Mouse (Mus musculus) layer of hippocampus, adult 8-10 months (tissue): ENCODE data around the gene Tmem160. TPM values are rescaled to one million over a fixed set of nuclear protein-coding genes. Genes with fewer than 3 reads are reported as not detected.

Experiments
- DNase-seq, 2 experiments: peaks; one replicate each; pipeline ENCODE4 v3.0.0; 2022; ENCODE audit warnings: low spot score in 2 of 2
- total RNA-seq, 4 experiments: library from RNA; stranded (reverse); gene quantifications; 2 replicates each; pipeline ENCODE4 v1.2.4; 2022

Tmem160 gene
- 10 to 100 TPM; 53.2 to 76.7 (median 67.9) TPM for total RNA-seq

DNA sequence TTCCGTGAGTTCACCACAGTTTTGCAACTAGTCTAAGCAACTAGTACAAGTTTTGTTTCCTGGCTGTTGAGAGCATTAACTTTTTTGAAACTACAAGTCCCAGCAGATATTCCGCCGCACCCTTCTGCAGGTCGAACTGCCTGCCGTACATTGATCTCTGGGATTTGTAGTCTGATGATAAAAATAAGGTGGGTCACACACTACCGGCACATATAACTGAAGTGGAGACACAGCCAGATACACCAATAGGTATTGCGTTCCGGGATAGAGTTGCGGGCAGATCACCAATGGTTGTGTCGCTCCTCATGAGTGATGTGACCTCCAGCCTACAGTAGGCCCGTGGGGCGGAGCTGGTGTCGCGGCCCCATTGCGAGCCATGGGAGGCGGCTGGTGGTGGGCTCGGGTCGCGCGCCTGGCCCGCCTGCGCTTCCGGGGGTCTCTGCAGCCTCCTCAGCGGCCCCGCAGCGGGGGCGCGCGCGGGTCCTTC, at the start of gene Tmem160:
TSS of gene Tmem160 (plus strand) at position 193 of the 487 bp plus-strand sequence.
- peak; percentile 89 to 93 for DNase-seq

DNA sequence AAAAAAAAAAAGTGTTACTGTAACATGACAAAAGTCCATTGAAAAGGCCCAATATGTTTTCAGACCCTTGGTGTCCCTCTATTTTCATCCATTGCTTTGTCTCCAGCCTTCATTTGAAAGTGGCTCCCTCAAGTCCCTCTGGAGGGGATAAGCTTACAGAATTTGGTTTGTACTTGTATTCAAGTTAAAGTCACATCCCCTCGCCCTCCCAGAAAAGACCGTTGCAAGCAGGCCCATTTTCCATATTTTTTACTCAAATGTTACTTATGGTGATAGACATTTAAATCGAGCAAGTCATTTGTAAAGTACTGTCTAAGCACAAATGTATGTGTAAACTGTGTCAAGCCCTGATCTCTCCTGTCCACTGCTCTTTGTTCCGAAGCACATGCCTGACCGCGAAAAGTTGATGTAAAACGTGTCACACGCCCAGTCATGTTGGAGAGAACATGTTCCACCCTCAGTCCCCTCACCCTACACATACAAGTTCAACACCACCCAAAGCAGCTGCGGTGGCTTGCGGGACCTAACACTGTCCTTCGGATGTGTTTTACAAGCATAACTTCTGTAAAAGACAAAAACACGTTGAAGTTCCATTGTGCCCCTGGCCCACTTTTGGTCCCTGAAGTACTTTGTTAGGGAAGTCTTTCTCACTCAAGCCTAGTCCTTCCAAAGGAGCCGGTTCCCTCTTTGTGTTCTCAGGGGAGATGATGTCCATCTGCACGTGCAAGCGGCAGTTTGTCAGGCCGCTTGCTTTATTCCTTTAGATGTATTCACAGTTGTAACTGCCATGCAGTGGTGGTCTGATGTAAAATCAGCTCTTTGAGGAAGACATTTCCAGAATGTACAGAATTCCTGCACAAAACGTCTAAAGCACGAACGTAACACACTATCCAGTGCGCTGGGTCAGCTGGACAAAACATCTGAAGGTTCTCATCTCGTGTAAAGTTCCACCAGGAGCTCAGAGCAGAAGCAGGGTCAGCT, 49.3 kb upstream of the Tmem160 start:
- no peak for DNase-seq

DNA sequence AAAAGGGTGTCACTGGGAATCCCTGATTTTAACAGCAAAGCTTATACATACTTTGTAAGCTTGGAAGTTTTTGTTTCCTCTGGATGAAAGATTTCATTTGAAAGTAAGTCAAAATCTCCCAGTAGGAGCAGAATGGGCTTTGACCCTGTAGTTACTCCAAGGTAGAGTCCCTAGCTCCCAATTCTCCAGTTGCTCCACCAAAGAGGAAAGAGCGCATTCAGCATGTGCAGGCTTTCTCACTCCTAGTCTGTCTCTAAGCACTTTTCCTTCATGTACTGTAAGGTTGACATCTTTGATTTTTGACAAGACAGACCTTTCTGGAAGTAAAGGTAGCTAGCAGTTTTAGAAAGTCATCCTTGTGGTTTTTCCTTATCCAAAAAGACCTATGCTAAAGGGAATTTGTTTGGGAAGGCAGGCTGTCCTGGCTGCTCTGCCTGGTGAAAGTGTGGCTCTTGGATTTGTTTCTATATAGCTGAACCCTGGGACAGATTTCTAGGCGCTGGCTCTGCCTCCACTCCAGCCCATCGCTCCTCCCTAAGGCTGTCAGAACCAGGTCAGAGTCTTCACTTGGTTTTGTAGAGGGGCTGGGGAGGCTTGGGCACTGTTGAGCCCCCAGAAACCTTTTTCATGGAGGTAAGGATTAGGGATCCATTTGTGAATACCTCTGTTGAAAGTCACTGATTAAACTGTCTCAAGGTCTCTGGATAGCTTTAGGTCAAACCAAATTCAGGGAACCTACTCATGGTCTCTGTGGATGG, 48.1 kb upstream of the Tmem160 start:
- no peak for DNase-seq

DNA sequence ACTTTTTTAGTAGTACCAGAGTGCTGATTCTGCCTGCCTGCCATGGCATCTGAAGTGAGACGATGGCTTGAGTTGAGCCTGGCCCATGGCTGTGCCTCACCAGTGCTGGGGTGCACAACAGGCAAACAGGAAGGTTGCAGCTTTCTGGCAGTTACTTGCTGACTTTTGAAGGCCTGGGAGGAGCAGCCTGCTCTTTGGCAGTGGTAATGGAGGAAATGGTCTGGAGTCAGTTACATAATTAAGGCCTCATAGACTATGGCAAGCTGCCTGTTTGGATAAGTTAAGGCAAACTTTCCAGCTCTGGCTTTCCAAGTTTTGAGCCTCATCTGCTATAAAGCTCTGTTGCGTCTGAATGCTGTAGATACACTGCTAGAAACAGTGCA, 47.5 kb upstream of the Tmem160 start:
- no peak for DNase-seq

DNA sequence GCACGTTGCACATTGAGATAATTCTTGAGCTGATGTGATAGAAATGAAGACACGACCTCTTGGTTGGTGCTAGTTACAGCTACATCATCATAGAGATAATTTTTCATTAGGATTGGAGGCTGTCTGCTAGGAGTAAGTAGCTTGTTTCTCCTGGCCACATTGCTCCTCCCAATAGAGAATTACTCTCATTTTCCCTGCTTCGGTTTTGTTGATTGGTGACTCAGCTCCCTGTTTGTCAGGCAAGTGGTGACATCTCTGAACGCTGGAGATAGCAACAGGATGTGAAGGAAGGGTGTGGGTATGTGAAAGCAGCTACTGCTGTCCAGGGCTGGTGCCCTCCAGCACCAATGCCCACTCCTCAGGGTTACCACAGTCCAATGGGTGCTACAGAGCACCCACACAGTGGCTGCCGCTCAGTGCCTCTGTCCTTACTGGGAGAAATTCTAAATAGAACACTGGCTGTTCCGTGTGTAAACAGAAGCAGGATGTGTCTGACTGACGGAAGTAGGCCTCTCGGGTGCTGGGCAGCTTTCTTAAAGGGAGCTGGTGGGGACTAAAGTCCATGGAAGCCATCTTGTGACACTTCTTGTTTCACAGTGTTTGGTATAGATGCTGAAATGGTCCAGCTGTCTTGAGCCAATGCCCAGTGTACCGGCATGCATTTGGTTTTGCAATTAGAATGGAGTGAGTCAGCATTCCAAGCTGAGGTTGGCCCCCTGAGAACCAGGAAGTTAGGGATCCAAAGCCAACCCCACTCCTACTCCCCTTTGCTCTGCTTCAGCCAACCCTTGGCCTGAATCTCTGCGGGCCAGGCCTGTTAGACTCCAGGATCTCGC, 46.8 kb upstream of the Tmem160 start:
- DNase-seq, result peak in 1 of 2 experiments; percentile 41

DNA sequence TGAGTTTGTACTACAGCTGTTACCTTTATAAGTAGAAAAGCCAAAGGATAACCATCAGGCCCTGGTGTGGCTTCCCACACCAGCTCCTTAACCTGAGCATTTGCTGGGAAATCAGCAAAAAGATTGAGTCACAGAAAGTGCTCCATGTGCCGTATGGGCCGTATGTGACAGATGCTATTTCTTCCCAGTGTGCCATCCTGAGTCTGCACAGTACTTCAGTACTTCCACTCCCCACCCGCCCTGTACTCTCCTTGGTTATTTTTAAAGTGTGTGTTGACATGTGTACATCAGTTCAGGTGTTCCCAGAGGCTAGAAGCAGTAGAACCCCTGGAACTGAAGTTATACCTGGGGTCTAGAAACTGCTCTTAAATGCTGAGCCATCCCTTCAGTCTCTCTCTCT, 45.6 kb upstream of the Tmem160 start:
- no peak for DNase-seq

DNA sequence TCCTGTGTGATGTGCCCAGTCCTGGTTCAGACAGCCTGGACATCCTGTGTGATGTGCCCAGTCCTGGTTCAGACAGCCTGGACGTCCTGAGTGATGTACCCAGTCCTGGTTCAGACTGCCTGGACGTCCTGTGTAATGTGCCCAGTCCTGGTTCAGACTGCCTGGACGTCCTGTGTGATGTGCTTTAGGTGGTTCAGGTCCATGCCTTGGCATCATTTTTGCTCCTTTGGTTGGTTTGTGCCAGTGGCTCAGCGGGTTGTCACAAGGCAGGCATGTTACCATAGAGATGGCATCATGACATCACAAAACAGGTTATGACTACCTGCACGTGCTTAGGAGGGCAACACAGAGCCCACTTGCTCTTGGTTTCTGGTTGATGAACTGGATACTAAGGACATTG, 41.5 kb upstream of the Tmem160 start:
- DNase-seq, result no peak

DNA sequence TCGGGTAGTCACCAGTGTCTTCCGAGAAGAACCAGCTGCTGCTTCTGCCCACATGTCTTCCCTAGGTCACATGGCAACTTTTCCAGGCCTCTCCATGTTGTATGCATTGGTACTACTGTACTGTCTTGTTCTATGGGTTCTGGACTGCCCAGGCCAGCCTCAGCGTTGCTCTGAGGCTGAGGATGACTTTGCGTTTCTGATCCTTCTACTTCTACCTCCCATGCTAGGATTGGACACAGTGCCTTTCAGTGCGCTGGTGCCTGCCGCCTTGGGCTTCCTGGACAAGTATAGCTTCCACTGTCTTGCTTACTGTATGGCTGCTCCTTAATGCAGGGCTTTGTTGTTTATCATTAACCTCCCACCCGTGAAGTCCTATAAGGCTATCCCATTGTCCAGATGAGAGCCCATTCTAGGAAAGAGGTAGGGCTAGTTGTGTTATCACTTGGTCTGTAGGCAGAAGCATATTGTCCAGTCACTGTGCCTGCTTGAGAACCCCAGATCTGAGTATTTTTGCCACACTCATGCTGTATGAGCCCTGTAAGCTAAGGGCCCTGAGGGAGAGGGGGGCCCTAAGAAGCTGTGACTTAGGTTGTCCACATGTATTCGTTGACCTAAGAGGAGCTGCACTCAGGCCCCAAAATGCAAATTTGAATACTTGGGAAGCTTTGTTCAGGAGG, 40.2 kb upstream of the Tmem160 start:
- DNase-seq, result no peak

DNA sequence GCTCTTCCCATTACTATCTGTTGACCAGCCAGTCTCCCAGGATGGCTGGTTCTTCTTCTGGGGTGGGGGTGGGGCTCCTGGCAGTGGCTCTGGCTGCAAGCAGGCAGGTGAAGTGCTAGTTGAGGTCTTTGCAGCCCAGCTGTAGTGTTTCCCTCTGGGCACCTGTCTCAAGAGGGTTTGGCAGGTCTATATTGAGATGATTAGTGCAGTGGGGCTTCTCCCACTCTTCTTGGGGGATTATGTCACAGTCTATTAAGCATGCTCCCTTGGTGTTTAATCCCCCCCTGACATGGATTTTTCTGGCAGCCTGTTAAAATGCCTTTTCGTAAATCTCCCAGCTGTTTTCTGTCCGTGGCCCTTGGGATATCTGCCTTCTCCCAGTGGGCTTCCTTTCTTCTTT, 39.6 kb upstream of the Tmem160 start:
- DNase-seq, result no peak

DNA sequence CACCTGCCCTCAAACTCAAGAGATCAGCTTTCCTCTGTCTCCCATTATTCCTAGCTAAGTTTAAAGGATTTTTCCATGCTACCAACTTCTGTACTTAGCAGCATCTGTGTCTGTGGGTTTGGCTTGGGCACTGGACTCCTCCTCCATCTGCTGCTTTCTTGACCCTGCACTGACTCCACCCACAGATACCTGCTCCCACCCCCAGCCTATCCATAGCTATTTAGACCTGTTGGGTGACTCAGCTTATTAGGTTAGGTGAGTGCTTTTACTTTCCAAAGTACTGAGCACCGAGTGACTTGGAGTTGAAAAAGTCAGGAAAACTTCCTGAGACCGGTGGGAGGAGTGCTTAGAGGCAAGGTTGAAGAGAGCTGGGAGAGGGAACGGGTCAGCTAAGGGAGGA, 37.2 kb upstream of the Tmem160 start:
- no peak for DNase-seq

DNA sequence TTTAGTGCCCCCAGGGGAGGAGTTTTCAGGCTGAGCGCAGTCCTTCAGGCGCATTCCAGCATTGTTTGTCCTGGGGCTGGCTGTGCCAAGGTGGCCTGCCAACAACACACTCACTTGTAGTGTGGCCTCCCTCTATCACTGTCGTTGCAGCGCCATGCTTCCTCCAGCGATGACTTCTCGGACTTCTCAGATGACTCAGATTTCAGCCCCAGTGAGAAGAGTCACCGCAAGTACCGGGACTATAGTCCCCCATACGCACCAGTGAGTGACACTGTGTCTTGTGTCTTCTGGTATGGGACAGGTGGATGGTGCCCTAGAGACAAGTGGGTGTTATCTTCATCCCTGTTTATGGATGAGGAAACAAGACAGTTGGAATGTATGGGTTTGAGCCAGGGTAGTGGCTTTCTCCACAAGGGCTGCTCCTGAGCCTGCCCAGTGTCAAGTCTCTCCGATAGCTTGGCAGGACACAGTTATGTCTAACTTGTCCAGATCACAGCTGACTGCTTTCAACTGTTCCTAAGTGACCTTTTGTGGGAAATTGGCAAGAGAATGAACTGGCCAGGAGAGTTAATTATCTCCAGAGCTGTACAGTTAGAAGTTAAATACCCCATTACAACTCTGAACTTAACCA, 35.3 kb upstream of the Tmem160 start:
- DNase-seq, result no peak

DNA sequence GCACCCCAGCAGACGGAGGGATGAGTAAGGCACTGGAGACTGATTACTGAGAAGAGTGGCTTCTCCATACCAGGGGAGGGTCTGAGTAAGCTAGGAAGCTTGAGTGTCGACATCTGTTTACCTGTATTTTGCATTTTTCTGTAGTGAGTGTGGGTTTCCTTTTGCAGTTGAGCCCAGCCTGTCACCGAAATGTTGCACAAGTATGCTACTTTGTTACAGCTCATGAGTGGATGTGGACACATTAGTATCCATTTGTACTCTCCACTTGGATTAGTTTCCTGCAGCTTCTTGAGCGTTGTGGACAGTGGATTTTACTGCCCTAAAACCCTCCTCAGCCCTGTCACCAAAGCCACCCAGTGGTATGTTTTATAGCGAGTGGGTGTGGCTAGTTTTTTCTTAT, 33.9 kb upstream of the Tmem160 start:
- DNase-seq, result no peak

DNA sequence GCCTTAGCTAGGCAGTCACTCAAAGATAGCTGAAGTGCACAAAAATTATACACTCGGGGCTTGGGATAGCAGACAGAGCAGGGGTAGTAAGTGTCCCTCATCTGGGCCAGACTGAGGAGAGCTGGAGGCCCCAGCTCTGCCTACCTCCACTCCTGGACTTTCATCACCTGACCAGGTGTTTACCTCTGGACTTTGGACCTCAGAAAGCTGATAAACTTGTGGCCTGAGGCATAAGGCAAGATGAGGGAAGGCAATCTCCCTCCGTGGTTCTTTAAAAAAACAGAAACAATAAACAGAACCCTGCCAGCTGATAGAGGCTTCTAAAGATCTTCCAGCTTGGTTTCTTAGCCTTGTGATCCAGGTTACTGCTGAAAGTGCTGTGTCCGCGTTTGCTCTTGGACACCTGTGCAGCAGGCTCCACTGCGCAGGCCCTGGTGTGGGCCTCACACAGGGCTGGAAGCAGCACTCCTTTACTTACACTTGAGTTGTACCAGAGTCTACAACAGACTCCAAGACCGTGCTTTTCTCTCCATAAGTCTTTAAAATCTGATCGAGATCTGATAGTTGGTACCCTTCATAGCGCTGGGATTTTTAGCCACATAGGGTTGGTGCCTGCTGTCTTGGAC, 32.0 kb upstream of the Tmem160 start:
- no peak for DNase-seq

DNA sequence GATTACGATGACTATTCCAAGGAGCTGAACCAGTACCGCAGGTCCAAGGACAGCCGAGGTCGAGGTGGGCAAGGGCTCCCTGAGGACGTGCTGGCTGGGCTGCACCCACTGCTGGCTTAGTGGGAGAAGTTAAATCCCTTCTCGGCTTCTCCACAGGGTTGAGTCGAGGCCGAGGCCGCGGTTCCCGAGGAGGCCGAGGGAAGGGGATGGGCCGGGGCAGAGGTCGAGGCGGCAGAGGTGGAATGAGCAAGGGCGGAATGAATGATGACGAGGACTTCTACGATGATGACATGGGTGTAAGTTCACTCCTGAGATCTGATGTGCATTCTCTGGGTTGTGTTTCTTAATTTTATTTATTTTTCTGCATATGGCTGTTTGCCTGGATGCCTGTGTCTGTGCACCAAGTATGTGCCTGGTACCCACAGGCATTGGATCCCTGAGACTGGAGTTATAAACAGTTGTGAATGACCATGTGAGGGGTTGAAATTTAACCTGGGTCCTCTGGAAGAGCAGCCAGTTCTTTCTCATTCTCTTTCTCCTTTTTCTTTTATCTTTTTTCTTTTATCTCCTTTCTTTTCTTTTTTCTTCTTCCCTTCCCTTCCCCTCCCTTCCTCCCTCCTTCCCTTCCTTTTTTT, 30.2 kb upstream of the Tmem160 start:
- DNase-seq, result no peak

DNA sequence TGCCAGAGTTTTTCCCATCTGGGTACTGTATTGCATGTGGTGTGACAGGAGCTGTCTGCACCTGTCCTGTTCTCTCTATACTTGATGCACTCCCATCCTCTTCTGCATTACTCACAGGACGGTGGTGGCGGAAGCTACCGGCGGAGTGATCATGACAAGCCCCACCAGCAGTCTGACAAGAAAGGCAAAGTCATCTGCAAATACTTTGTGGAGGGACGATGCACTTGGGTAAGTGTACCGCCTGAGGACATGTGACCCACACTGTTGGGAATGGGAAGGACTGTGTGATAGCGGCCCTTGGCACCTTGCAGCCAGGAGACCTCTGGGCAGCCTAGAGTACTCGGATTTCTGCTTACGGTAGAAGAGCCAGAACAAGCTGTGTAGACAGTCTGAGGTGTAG, 28.8 kb upstream of the Tmem160 start:
- no peak for DNase-seq

DNA sequence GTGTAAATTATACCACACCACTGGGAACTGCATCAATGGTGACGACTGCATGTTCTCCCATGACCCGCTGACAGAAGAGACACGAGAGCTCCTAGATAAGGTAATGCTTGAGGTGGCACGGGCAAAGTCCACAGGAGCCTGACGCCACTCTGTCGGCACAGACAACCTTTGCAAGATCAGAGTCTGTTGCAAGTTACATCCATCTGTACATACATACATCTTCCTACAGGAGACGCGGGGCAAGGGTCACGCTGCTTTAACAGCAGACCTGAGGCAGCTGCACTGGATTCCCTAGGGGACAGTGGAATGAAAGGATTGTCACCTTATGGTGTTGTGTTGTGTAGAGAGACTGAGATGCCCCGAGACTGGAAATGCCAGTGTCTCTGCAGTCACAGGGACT, 26.9 kb upstream of the Tmem160 start:
- no peak for DNase-seq

DNA sequence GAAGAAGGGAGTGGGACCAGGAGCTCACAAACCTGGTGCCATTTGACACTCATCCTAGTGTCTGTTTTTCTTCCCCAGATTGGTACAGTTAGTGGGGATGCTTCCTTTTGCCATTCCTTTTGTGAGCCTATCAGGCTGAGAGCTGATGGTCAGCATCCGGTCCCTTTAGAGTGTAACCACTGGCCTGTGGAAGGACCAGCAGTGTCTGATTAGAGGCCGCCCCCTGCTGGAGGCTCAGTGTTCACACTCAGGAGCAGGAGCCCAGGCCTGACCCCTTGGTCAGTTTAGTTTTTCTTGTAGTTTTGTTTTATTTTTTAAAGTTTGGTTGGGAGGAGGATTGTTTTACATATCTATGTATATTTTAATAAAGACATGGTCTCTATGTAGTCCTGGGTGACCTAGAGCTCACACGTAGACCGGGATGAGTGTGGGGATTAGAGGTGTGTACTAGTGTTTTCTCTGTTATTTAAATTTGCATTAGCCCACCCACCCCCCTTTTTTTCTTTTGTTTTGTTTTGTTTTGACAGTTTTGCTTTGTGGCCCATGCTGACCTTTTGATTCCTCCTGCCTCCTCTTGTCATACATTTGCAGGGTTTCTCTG, 26.4 kb upstream of the Tmem160 start:
- peak in 1 of 2 experiments; percentile 67 for DNase-seq

DNA sequence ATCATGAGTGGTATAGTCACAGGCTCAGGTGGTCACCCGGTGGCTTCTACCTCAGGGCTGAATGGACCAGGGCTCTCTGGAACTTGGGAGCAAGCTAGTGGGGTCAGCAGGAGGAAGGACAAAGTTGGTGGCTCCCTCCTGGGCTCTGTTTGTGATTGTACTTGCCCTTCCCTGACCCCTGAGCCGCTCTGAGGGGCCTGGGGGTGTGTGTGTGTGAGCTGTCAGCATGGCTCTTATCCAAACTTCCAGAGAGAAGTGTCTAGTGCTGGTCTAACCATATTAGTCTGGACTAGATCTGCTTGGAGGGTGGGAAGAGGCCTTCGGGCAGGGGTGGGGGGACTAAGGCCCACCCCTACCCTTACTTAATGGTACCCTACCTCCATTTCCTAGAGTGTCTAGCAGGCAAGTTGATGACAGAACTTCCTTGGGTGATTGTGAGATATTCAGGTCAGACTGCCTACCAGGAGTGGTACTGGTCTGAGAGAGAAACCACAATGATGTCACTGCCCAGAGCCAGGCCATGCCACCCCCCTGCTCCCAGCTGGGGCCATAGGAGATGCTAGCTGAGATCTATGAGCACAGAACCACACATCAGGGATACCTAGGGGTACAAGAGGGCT, 19.1 kb upstream of the Tmem160 start:
- no peak for DNase-seq

DNA sequence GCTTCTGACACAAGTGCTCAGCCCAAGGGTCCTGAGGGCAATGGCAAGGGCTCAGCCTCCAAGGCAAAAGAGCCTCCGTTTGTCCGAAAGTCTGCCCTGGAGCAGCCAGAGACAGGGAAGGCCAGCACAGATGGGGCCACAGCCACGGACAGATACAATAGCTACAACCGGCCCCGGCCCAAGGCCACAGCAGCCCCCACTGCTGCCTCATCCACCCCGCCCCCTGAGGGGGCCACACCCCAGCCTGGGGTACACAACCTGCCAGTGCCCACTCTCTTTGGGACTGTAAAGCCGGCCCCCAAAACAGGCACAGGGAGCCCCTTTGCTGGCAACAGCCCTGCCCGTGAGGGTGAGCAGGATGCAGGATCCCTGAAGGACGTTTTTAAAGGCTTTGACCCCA, 17.5 kb upstream of the Tmem160 start:
- DNase-seq, result no peak
